Mouse (Mus musculus) hematopoietic stem cell, adult 5-6 weeks (primary cell): ENCODE results near the gene Tbl3. TPM values are rescaled to one million over a fixed set of nuclear protein-coding genes. Genes with fewer than 3 reads are reported as not detected.
A peak's percentile ranks its signal among the peaks of the same experiment; 100 is the strongest.
"Not testable (repeated sequence)": the region's sequence is repeated elsewhere in the genome, so short reads cannot be mapped to it uniquely, and the experiment has no call there.

ENCODE experiments used
- ATAC-seq, 2 experiments: fragments of 125-278 bp in 1 of 2; replicated peaks in 1 of 2; 2 replicates each; pipeline ENCODE4 v1.8.0; 2016 to 2017; ENCODE audit warnings: inconsistent platforms in 2 of 2, mild to moderate bottlenecking in 2 of 2, moderate number of reproducible peaks in 2 of 2, low read depth in 1 of 2, moderate TSS enrichment in 1 of 2; ENCODE audit not compliant: low FRiP score in 2 of 2, poor library complexity in 2 of 2, severe bottlenecking in 2 of 2, insufficient read depth in 1 of 2, low TSS enrichment in 1 of 2
- total RNA-seq: library from RNA; stranded (forward); fragments of 172-1452, 232-1000 nt; gene quantifications from 2 replicates; pipeline ENCODE4 v1.2.3, GENCODE M21; 2017

Gene Tbl3
- total RNA-seq, 1 experiment from 2014 or later: 29.7 TPM

DNA sequence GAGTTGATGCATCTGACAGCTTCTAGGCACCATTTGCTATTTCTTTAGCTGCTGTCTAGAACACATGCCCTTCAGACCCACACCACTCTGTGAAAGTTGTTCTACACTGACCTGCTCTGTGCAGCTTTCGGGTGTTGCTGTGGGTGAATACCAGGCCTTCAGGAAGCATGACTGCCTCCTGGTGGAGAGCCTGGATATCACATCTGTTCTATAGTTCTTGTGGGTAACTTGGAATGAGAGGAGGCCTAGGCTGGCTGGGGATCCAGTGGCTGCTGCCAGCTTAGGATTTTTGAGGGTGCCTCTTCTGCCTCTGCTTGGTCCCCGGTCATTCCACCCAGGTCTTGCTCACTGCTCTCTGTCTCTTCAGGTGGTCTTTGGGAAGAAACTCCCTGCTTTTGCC, 31.3 kb downstream of the Tbl3 start:
- peak; percentile 46 to 78; a peak in 3 of 4 replicates for ATAC-seq

DNA sequence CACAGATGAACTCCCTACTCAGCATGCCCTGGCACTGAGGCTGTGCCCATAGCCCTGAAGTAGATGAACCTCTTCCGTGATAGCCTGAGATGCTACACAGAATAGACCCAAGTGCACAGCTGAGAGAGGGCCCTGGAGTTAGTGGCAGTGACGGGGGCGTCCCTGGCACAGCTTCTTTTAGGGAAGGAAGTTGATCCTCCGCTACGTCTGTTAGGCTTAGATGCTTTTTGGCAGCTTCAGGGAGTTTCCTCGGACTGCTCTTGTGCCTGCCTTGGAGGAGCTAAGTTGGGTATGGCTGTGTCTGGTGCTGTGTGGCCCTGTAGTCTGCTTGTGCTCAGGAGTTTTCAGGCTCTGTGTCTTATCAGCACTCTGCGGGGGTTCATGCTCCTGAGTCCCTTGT, 33.2 kb downstream of the Tbl3 start:
- ATAC-seq: 0 out of 4 replicates have a peak, but pooled peaks have one; percentile 14 to 25

DNA sequence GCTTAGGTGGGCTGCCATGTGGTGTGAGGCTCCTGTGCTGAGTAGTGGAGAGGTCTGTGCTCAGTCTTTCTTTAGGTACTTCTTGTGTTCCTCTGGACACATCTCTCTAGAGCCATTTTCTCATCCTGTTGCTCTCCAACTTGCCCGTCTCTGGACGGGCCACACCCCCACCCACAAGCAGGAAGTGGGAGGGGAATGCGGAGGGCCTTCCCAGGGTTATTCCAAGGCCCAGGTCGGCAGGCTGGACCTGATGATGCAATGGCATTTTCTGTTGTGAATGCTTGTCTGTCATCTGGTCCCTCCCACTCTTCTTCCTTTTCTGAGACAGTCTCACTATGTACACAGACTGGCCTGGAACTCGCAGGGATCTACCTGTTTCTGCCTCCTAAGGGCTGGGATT, 35.3 kb downstream of the Tbl3 start:
- ATAC-seq: no peak

DNA sequence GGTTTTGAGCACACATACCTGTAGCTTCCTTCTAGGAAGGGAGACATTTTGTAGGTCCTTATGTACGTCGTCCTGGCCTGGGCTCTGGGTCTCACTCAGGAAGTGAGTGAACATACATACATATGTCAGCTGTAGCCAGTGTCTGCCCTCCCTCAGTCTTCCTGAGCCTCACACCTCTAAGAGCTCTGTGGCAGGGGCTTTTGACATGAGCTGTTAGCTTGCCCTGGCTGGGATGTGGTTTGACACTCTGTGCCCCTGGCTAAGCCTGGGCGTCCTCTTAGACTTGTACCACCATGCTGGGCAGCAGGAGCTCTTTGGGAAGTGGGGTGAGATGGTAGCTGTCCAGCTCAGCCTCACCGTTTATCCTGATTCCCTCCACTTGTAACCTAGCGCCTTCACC, 36.1 kb downstream of the Tbl3 start:
- ATAC-seq: no peak

DNA sequence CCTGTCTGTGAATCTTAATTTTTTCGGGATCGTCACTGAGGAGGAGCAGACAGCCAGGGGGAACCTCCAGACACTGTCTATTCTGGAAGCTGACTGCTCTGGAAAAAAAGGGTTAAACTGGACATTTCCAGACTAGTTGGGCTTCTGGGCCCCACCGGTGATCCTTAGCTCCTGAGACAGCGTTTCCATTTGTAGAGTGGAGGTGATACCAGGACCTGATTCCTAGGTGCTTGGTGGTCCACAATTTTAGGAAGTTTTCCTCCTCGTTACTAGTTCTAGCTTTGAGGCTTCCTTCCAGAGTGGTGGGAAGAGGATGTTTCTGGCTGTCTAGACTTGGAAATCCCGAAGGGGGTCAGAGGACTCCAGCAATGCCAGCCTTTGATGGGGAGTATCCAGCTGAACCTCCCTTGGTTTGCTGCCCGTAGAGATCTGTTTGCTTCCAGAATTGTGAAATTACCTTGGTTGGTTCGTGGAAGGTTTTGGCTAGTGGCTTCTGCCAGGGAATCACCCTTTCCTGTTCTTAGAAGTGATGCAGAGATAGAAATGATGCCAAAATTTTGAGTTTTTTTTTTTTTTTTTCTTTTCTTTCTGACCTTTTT, 37.1 kb downstream of the Tbl3 start:
- ATAC-seq: no peak

DNA sequence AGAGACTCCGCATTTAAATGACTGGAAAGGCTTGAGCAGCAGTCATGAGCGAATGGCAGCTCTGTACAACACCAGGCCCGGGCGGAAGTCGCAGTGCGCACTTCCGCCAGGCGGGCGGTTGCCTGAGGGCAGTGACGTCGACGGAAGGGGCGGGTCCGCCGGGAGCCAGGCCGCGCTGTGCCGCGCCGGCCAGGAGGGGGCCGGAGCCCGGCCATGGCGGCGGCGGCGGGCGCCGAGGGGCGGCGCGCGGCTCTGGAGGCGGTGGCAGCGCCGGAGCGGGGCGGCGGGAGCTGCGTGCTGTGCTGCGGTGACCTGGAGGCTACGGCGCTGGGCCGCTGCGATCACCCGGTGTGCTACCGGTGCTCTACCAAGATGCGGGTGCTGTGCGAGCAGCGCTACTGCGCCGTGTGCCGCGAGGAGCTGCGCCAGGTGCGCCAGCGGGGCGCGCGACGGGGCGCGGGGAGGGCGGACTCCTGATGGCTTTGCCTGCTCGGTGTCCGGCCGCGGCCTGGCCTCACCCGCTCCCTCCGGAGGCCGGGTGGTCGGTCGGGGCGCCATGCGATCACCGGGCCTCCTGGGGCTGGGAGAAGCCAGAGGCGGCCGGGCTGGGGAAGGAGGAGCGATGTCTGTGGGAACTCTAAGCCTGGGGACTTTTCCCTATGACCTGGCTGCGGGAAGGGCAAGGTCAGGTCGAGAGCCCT, 37.8 kb downstream of the Tbl3 start, which contains the start of gene Zfp598:
TSS of gene Zfp598 (plus strand) at position 143 of the 701 bp plus-strand sequence.
- peak; percentile 94 to 96 for ATAC-seq

DNA sequence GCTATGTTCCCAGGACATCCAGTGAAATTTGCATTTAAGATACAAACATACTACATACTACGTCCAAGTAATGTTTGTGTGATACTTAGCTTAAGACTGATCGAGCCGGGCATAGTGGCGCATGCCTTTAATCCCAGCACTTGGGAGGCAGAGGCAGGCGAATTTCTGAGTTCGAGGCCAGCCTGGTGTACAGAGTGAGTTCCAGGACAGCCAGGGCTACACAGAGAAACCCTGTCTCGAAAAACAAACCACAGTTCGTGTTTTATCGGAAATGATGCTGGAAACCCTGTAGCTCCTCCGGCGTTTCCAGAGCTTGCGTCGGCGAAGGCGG, 38.3 kb downstream of the Tbl3 start:
- ATAC-seq: not testable (repeated sequence)

DNA sequence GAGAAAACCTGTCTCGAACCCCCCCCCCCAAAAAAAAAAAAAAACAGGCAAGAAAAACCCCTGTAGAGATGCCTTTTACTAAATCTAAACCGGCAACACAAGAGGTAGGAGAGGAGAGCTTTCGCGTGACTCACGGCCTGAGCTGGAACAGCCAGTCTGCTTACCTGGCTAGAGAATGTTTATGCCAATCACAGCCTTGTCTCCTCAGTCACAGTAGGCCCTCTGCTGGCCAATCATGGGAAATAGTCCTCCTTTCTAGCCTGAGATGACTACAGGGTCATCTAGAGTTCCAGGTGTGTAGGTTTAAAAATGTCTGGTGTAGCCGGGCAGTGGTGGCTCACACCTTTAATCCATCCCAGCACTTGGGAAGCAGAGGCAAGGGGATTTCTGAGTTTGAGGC, 40.0 kb downstream of the Tbl3 start:
- peak; percentile 38 to 61; a peak in 3 of 4 replicates for ATAC-seq

DNA sequence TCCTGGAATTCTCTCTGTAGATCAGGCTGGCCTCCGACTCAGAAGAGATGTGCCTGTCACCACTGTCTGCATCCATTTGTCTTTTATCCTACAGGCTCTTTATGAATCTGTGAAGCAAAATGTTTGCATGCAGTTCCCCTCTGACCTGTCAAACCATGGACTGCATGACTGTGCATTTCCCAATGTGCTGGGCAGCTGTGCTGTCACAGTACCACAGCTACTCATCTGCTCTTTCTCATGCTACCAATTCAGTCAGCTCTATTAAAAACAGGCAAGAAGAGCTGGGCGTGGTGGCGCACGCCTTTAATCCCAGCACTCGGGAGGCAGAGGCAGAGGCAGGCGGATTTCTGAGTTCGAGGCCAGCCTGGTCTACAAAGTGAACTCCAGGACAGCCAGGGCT, 40.4 kb downstream of the Tbl3 start:
- ATAC-seq: not testable (repeated sequence)

DNA sequence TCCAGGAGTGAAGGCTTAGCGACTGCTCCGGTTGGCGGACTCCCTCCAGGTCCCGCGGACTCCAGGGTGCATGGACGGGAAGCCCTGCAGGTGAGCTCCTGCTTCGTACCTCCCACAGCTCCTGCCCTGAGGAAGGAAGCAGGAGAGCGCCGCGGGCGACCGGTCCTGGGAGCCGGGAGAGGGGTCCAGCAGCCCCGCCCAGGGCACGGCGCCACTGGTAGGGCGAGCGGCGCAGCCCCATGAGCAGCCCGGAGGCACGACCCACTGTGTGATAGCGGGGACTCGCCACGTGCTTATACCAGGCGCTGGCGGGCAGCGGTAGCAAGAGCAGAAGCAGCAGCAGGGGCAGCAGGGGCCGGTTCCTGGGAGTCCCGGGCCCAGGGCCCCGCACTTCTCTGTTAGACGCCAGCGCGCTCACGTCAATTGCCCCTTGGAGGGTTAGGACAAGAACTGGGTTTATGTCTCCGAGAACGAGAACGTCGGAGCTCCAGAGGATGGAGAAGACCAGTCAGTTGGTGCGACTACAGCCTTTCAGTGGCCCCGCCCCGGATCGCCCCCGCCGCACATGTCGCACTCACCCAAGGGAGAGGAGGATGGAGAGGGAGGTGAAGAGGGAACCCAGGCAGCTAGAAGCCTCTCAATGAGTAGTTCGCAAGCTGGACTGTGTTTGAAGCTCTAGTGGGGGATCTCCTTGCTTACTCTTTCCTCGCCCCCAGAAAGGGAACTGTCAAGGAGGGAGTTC, 49.3 kb downstream of the Tbl3 start, which contains the start of gene Npw:
TSS of gene Npw (minus strand) at position 441 of the 742 bp plus-strand sequence.
- ATAC-seq: peak; percentile 46 to 59; a peak in 2 of 4 replicates

DNA sequence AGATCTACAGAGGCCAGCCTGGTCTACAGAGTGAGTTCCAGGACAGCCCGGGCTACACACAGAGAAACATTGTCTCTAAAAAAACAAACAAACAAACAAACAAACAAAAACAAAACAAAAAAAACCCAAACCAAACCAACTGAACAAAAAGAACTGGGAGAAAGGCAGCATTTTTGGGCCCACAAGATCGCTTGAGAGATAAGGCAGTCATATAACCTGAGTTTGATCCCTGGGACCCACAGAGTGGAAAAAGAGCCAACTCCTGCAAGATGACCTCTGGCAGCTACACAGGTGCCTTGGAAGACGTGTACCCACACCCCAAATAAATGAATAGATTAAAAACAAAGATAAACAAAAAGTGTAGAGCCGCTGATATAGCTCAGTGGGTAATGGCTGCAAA, 52.5 kb downstream of the Tbl3 start:
- ATAC-seq: no peak

DNA sequence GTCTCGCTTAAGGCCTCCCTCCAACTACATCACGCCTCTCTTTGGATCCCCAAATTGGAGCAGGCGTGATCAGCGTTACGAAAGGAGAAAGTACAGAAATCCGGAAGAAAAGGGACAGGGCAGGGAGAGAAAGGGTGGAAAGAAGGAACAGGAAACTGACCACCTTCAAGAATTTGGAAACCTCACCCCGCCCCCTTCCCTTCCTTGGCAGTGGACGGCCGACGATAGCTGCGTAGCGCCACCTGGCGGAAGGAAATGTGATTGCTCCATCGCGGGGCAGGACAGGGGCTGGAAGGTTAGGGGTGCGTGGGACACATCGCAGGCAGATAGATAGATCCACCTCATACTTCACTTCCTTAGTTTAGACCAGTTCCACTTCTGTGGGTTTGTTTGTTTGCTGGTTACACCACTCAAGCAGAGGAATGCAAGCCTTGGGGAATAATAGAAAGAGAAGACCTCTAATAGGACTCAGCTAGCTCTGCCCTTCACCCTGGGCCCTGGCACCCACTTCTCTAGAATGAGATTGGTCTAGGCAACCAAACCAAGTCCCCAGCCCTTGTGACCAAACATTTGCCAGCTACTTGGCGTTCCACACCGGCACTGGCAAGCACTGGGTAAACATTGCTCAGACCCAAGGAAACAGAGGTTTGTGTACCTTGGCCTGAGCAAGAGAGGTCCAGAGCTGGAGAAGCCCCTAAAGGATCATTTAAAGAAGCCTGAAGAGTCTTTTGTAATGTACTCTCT, 53.3 kb downstream of the Tbl3 start:
- ATAC-seq: peak; percentile 78 to 81

DNA sequence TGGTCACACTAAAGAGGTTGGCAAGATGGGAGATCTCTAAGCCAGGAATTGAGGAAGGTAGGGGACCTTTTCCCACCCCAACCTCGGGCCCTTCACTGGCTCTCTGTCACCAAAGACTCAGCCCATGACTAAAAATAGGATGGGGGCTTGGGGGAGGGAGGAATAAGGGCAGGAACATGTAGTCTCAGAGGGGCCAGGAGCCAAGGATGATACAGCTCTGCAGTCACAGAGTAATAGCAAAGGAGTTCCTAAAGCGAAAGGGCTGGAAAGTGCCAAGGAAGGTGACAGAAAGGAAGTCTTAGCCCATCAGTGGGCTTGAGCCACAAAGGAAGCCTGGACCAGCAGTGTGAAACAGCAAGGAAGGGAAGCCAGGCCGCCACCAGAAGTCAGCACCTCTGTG, 55.6 kb downstream of the Tbl3 start:
- ATAC-seq: no peak

DNA sequence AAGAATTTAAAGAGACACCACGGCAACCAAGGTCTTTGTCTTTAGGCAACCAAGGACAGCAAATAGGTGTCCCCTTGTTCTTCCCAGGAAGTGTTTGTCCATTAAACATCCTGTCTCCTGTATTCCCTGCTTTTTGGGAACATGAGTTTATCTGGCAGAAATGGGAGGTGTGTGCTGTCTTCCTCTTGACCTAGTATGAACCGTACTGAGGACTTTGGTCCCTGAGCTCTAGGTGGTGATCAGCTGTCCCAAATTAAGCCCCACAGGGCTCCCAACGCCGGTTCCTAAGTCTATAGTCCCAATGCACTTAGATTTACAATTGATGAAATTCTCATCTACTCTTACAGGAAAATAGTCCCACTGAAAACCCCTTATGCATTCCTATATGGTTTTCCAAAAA, 56.7 kb downstream of the Tbl3 start:
- no peak for ATAC-seq

DNA sequence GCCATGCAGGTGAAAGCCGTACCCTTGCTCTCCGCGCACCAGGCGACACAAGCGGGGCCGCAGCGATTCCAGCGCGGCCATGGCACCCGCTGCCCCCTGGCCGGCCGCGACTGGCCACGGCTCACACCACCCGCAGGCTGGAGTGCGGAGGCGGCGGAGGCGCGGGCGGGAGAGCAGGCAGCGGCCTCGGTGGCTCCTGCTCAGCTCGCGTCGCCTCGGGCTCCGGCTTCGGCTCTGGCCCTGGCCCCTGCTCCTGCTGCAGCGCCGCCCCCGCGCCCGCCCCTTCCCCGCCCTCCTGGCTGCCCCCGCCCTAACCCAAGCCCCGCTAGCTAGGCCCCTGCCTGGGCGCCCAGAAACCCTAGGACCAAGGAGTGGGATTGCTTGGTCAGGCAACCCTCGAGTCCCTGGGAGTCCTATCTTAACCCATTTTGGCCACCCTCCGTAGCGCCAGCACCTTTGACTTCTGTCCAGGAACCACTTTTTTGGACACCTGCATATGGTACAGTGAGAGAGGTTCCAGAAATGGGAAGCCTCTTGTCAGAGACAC, 57.3 kb downstream of the Tbl3 start, which contains the start of gene Slc9a3r2:
TSS of gene Slc9a3r2 (minus strand) at position 258 of the 547 bp plus-strand sequence.
- ATAC-seq: no peak

DNA sequence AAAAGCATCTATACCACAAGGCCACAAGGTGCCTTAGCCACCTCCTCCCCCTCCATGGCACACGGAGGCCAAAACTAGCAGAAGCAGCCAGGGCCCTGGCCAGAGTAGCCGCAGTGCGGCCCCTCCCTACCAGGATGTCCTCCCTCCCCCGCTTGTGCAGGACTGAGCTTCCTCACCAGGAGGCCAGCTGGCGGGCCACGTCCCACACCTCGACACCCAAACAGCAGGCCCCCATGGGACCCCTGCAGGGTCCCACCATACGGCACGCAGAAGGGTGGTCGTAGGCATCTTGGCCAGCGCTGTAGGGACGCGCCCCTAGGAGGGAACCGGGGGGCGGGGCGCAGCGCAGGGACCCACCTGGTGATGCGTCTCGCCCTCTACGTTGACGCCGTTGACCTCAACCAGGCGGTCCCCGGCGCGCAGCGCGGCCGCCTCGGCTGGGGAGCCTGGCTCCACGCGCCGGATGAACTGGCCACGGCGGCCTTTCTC, 57.8 kb downstream of the Tbl3 start:
- ATAC-seq: 0 out of 4 replicates have a peak, but pooled peaks of 1 of the 2 experiments have one; percentile 23

DNA sequence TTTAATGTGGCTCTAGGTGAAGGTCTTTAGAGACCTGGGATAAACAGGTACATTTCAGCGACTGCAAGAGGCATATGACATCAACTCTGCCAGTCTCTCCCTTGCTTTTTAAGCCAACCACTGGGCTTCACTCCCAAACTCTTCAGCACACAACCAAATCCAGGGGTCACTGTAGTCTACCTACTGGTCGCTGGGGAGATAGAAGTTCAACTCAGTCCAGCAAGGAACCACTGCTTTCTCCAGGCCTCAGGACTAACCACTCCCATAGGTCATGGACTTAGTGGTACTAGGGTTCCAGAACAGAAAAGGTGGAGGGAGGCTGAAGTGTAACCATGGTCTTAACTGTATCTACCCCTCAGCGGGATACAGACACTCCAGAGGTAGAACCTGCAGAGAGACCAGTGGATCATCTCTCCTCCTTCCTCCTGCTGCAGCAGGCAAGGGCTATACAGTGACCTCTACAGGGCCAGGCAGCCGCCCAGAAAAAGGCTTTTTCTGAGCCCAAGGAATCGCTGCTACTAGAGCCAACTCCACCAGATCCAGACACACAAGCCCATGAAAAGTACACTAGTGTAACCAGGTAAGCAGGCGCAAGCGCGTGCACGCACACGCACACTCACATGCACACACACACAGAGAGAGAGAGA, 58.6 kb downstream of the Tbl3 start:
- no peak for ATAC-seq
